Mouse (Mus musculus): Measurements from ENCODE around the gene Pcsk7. TPM values are rescaled to one million over a fixed set of nuclear protein-coding genes. Genes with fewer than 3 reads are reported as not detected.
A peak's percentile ranks its signal among the peaks of the same experiment; 100 is the strongest.

The Pcsk7 gene
- polyA plus RNA-seq (2015; fragmentation: Nextera tagmentation; extraction: Ambion mirVana): 22.9 and 24.5 TPM in 2 replicates

- Histone ChIP-seq H3K9ac (peak within 1 kb of the TSS; percentile 90), H3K9me3 (no peaks in the 10 kb centered on the region), H3K4me3 (peak within 1 kb of the TSS; percentile 83), H3K27ac (peak within 1 kb of the TSS; percentile 95), H3K4me2 (peak within 1 kb of the TSS; percentile 75), H3K4me1 (peaks cover 21% of the 10 kb centered on the region), H3K27me3 (no peaks in the 10 kb centered on the region), H3K36me3 (peaks cover 40% of the 10 kb centered on the region)
- peak; percentile 87 for ATAC-seq (ENCODE audit: insufficient number of reproducible peaks, low FRiP score, low TSS enrichment, low read depth)
- under 1% methylated on average over 69 of the region's 80 CpGs for WGBS
Measured at GRCm38 (mm10) chr9:45906355-45907077, at the start of gene Pcsk7, which contains the start of gene Rnf214. Gene Pcsk7, plus strand, starts transcription at chr9:45906497. Gene Rnf214, minus strand, starts transcription at chr9:45906911.

GRCm38 (mm10) chr9:45859364-45859763 lies 46.9 kb upstream of the Pcsk7 start:
- 96% methylated on average over 10 of the region's 10 CpGs for WGBS
- Histone ChIP-seq H3K36me3 (peaks cover 89% of the 10 kb centered on the region), H3K4me2 (no peak overlapping the region), H3K27ac (no peak overlapping the region), H3K9me3 (no peaks in the 10 kb centered on the region), H3K27me3 (no peaks in the 10 kb centered on the region), H3K9ac (no peak overlapping the region), H3K4me3 (no peak overlapping the region), H3K4me1 (no peaks in the 10 kb centered on the region)
- no peak for ATAC-seq (ENCODE audit: insufficient number of reproducible peaks, low FRiP score, low TSS enrichment, low read depth)

GRCm38 (mm10) chr9:45861813-45862212 lies 44.5 kb upstream of the Pcsk7 start:
- Histone ChIP-seq H3K9ac (no peak overlapping the region), H3K4me3 (no peak overlapping the region), H3K9me3 (no peaks in the 10 kb centered on the region), H3K4me2 (no peak overlapping the region), H3K27me3 (no peaks in the 10 kb centered on the region), H3K27ac (no peak overlapping the region), H3K36me3 (peaks cover 91% of the 10 kb centered on the region), H3K4me1 (no peaks in the 10 kb centered on the region)
- 79% methylated on average over 7 of the region's 7 CpGs for WGBS
- no peak for ATAC-seq (ENCODE audit: insufficient number of reproducible peaks, low FRiP score, low TSS enrichment, low read depth)

GRCm38 (mm10) chr9:45869181-45869580 lies 37.1 kb upstream of the Pcsk7 start:
- 93% methylated on average over 3 of the region's 3 CpGs for WGBS
- no peak overlapping the region for H3K4me2 ChIP-seq
- ATAC-seq (ENCODE audit: insufficient number of reproducible peaks, low FRiP score, low TSS enrichment, low read depth): no peak

DNA sequence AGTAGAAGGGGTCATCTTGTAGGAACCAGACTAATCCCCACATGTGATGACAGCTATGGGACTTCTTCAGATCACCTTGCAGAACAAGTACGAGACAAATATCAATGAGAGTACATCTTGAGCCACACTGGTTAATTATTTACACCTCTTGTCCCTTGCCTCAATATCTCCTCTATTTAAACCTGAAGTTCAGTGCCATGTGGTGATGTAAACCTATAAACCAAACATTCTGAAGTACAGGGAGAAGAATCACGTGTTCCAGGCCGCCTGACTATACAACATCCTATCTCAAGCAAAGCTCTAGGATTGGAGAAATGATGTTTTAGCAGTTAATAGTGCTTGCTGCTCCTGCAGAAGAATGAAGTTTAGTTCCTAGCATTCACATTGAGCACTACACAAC lies 36.0 kb upstream of the Pcsk7 start:
- H3K27me3 ChIP-seq: no peaks in the 10 kb centered on the region
- no peak overlapping the region for H3K9ac ChIP-seq
- no peaks in the 10 kb centered on the region for H3K9me3 ChIP-seq
- H3K4me1 ChIP-seq: no peaks in the 10 kb centered on the region
- no peak for ATAC-seq (ENCODE audit: insufficient number of reproducible peaks, low FRiP score, low TSS enrichment, low read depth)
- H3K36me3 ChIP-seq: peaks cover 81% of the 10 kb centered on the region
- no peak overlapping the region for H3K27ac ChIP-seq
- 95% methylated on average over 3 of the region's 3 CpGs for WGBS
- no peak overlapping the region for H3K4me3 ChIP-seq
- H3K4me2 ChIP-seq: no peak overlapping the region

More at GRCm38 (mm10) chr9:45869181-45869580, 37.1 kb upstream of the Pcsk7 start:
- Histone ChIP-seq H3K27me3 (no peaks in the 10 kb centered on the region), H3K36me3 (peaks cover 87% of the 10 kb centered on the region), H3K4me1 (no peaks in the 10 kb centered on the region), H3K4me3 (no peak overlapping the region), H3K27ac (no peak overlapping the region), H3K9ac (no peak overlapping the region), H3K9me3 (no peaks in the 10 kb centered on the region)

DNA sequence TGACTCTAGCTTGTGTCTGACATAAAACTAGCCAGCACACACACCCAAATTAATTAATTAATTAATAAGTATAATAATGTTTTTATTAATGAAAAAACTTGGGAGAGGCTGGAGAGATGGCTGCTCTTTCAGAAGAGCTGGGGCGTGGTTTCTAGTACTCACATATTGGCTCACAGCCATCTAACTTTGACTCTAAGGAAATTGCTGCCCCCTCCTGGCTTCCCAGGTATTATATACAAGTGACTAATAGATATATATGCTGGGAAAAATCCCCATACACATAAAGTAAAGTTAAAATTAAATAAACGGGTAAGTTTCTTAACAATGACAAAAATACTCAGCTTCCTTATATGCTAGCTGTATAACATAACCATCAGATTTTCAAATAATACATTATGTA lies 28.4 kb upstream of the Pcsk7 start:
- ATAC-seq (ENCODE audit: insufficient number of reproducible peaks, low FRiP score, low TSS enrichment, low read depth): no peak
- Histone ChIP-seq H3K36me3 (peaks cover 51% of the 10 kb centered on the region), H3K27ac (no peak overlapping the region), H3K4me1 (no peaks in the 10 kb centered on the region), H3K4me3 (no peak overlapping the region), H3K27me3 (no peaks in the 10 kb centered on the region), H3K4me2 (no peak overlapping the region), H3K9me3 (no peaks in the 10 kb centered on the region), H3K9ac (no peak overlapping the region)
- 69% methylated on average over 2 of the region's 2 CpGs for WGBS

DNA sequence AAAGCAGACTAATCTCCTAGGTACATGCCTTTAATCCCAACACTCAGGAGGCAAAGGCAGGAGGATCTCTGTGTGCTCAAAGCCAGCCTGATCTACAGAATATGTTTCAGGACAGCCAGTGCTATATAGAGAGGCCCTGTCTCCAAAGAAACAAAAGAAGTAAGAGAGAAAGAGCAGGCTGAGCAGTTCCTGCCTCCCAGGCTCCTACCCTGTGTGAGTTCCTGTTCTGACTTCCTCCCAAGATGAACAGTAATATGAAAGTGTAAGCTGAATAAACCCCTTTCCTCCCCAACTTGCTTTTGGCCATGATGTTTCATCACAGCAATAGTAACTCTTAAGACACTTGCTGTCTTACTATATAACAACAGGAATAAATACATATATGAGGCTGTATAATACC lies 12.6 kb upstream of the Pcsk7 start:
- Histone ChIP-seq H3K36me3 (peaks cover 85% of the 10 kb centered on the region), H3K27ac (no peak overlapping the region), H3K4me3 (no peak overlapping the region), H3K9ac (no peak overlapping the region), H3K9me3 (no peaks in the 10 kb centered on the region), H3K27me3 (no peaks in the 10 kb centered on the region), H3K4me2 (no peak overlapping the region), H3K4me1 (no peaks in the 10 kb centered on the region)
- ATAC-seq (ENCODE audit: insufficient number of reproducible peaks, low FRiP score, low TSS enrichment, low read depth): no peak

GRCm38 (mm10) chr9:45905196-45905595 lies 1.1 kb upstream of the Pcsk7 start:
- no peaks in the 10 kb centered on the region for H3K9me3 ChIP-seq
- H3K9ac ChIP-seq: no peak overlapping the region; the same call in 1 of the 2 replicates
- H3K4me2 ChIP-seq: peak overlapping the region; percentile 75
- no peak for ATAC-seq (ENCODE audit: insufficient number of reproducible peaks, low FRiP score, low TSS enrichment, low read depth)
- H3K4me1 ChIP-seq: peaks cover 21% of the 10 kb centered on the region
- H3K36me3 ChIP-seq: peaks cover 27% of the 10 kb centered on the region
- WGBS: 38% methylated on average over 4 of the region's 4 CpGs
- H3K27ac ChIP-seq: no peak overlapping the region
- no peaks in the 10 kb centered on the region for H3K27me3 ChIP-seq
- H3K4me3 ChIP-seq: peak overlapping the region; percentile 83

DNA sequence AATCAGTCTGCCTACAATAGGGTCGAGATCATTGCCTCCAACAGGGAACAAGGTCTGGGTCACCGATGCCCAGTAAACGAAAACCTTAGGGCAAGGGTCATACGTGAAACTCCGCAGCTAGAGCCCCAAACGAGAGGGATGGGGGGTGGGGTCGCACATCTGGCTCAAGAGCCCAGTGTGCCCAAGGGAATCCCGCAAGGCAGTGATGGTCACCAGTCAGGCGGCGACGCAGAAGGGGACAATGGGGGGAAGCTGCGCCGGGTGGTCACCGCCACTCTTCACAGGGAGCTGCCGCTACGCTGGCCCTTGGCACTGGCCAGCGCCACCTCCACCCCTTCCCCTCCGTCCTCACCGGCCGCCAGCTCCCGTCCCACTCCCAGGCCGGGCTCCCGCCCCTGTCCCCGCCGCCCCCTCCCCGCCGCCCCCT lies 473 bp upstream of the Pcsk7 start:
- peaks cover 34% of the 10 kb centered on the region for H3K36me3 ChIP-seq
- WGBS: under 1% methylated on average over 20 of the region's 27 CpGs
- peak overlapping the region; percentile 95 for H3K27ac ChIP-seq
- peak overlapping the region; percentile 75 for H3K4me2 ChIP-seq
- peak overlapping the region; percentile 90 for H3K9ac ChIP-seq
- H3K27me3 ChIP-seq: no peaks in the 10 kb centered on the region
- peak; percentile 42 for ATAC-seq (ENCODE audit: insufficient number of reproducible peaks, low FRiP score, low TSS enrichment, low read depth)
- H3K9me3 ChIP-seq: no peaks in the 10 kb centered on the region
- H3K4me1 ChIP-seq: peaks cover 21% of the 10 kb centered on the region
- H3K4me3 ChIP-seq: peak overlapping the region; percentile 83

DNA sequence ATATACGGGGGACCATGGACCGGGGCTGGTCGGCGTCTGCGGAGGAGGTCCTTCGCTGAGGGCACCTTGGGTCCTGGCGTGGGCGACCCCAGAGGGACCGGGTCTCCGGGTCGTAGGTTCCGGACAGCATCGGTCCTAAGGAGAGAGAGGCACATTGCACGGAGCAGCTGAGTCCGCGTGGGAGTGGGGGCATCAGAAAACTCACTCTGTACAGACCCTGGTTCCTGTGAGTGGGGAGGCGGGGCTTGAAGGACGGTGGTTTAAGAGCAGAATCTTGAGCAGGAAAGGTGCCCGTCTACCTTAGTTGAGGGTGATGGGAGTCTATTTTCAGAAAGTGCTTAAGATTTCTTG lies 756 bp downstream of the Pcsk7 start:
- Histone ChIP-seq H3K27ac (peak overlapping the region; percentile 95), H3K4me1 (peaks cover 21% of the 10 kb centered on the region), H3K4me3 (peak overlapping the region; percentile 83), H3K27me3 (no peaks in the 10 kb centered on the region), H3K9ac (peak overlapping the region; percentile 90), H3K9me3 (no peaks in the 10 kb centered on the region), H3K36me3 (peaks cover 40% of the 10 kb centered on the region), H3K4me2 (peak overlapping the region; percentile 75)
- WGBS: 2% methylated on average over 19 of the region's 19 CpGs
- ATAC-seq (ENCODE audit: insufficient number of reproducible peaks, low FRiP score, low TSS enrichment, low read depth): peak; percentile 7; the same call in 1 of the 2 replicates

- Histone ChIP-seq H3K4me3 (no peak overlapping the region), H3K9me3 (no peaks in the 10 kb centered on the region), H3K27ac (no peak overlapping the region), H3K36me3 (peaks cover 73% of the 10 kb centered on the region), H3K4me2 (no peak overlapping the region), H3K4me1 (peaks cover 9% of the 10 kb centered on the region), H3K27me3 (no peaks in the 10 kb centered on the region), H3K9ac (no peak overlapping the region)
- WGBS: 85% methylated on average over 3 of the region's 3 CpGs
- no peak for ATAC-seq (ENCODE audit: insufficient number of reproducible peaks, low FRiP score, low TSS enrichment, low read depth)
Measured at GRCm38 (mm10) chr9:45910995-45911394, 4.7 kb downstream of the Pcsk7 start.

GRCm38 (mm10) chr9:45911673-45912072 lies 5.4 kb downstream of the Pcsk7 start:
- ATAC-seq (ENCODE audit: insufficient number of reproducible peaks, low FRiP score, low TSS enrichment, low read depth): no peak
- no peak overlapping the region for H3K4me2 ChIP-seq
- H3K9ac ChIP-seq: no peak overlapping the region
- no peaks in the 10 kb centered on the region for H3K9me3 ChIP-seq
- no peak overlapping the region for H3K27ac ChIP-seq
- 76% methylated on average over 1 of the region's 1 CpGs for WGBS
- peaks cover 79% of the 10 kb centered on the region for H3K36me3 ChIP-seq
- peaks cover 9% of the 10 kb centered on the region for H3K4me1 ChIP-seq
- H3K27me3 ChIP-seq: no peaks in the 10 kb centered on the region
- no peak overlapping the region for H3K4me3 ChIP-seq

Data from limb, embryonic 15.5 days (tissue).